Mouse (Mus musculus) gastrocnemius, postnatal 36 days (tissue): ENCODE data around the gene Slc13a3. TPM values are rescaled to one million over a fixed set of nuclear protein-coding genes. Genes with fewer than 3 reads are reported as not detected.

Source experiments
- DNase-seq, 2 experiments: peaks; one replicate each; pipeline ENCODE4 v3.0.0; 2022
- intact Hi-C: fragments of 180-260 bp; cut with DNase I; formaldehyde crosslinking; loops from one replicate; pipeline ENCODE4 v1.15.1; 2025
- total RNA-seq, 2 experiments: library from RNA; stranded (reverse); gene quantifications; 2 replicates each; pipeline ENCODE4 v1.2.3; 2021

Gene Slc13a3
- total RNA-seq, 2 experiments from 2014 or later = 0.27 TPM; not detected in 1

DNA sequence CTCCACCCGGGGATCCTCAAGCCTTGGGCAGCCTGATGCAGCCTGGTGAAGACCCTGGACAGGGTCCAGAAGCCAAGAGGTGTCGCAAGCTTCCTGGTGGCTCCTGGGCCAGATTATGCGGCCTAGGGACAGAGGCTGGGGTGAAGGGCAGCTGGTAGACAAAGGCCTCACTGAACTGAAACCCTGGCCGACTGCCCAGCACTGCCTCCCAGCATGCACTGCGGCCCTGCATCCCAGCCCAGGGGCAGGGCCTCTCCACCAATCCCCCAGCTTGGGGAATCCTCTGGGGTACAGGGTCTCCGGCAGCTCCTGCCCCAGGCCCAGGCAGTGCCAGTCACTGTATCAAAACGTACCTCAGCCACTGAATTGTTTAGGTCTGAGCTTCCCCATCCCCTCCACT, 55.7 kb downstream of the Slc13a3 start:
- DNase-seq = no peak

GRCm38 (mm10) chr2:165415795-165416194, 57.2 kb downstream of the Slc13a3 start:
- DNase-seq = no peak
- intact Hi-C loops = no loop called here

More for the DNA sequence above, 55.7 kb downstream of the Slc13a3 start:
- intact Hi-C loops = no loop called here

GRCm38 (mm10) chr2:165415141-165415721, 57.8 kb downstream of the Slc13a3 start:
- no peak for DNase-seq
- intact Hi-C loops = no loop called here

- intact Hi-C loops = no loop called here
Measured at GRCm38 (mm10) chr2:165414321-165414720, 58.7 kb downstream of the Slc13a3 start.

DNA sequence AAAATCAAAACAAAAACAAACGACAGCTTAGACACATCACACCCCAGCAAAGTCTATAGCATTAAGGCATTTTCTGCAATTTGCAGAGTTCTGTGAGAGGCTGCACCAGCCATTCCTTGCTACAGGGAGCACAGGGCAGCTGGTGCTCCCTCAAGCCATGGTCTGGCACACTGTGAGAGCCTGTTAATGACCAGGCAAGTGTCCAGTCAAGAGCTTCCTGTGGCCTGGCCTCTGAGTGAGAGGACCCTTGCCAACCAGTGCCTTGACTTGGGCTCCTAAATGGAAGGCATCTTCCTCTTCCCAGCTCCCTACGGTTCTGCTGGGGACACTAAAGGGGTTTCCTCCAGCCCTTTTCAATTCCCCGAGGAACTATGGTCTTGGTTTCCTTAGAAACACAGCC, 59.1 kb downstream of the Slc13a3 start:
- no peak for DNase-seq
- intact Hi-C loops = no loop called here

More at GRCm38 (mm10) chr2:165414321-165414720, 58.7 kb downstream of the Slc13a3 start:
- no peak for DNase-seq

DNA sequence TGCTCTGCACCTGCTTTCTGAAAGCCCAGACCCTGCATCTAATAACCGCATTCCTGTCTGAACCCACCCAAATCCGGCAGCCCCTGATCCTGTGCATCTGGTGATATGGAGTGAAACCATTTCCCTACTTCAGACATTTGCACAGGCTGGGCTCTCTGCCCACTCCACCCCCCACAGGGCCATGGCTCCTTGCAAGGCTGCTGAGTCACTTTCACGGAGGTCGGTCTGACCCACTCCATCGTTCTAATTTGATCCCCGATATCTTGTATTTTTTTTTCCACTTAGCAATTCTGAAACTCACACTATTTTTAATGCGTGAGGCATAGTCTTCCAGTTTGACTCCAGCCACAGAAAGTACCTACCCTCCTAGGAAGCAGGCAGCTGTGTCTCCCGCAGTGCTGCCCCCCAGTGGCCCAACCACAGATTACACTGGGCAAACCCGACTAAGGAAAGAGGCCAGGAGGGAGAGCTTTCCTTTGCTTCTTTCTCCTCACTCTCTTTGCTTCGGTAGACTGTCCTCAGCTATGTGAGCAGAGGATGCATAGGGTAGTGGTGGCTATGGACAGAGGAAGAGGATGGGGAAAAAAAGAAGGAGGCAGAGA, 65.2 kb downstream of the Slc13a3 start:
- intact Hi-C loops = loop anchor here (2.0 kb wide), 1 partner anchor 15 kb away; no protein-coding TSS in a partner anchor
- peak; percentile 70 to 81 for DNase-seq

GRCm38 (mm10) chr2:165405351-165405750, 67.7 kb downstream of the Slc13a3 start:
- intact Hi-C loops = no loop called here
- DNase-seq = no peak

- intact Hi-C loops = no loop called here
- DNase-seq = no peak
Measured at GRCm38 (mm10) chr2:165404951-165405350, 68.1 kb downstream of the Slc13a3 start.

DNA sequence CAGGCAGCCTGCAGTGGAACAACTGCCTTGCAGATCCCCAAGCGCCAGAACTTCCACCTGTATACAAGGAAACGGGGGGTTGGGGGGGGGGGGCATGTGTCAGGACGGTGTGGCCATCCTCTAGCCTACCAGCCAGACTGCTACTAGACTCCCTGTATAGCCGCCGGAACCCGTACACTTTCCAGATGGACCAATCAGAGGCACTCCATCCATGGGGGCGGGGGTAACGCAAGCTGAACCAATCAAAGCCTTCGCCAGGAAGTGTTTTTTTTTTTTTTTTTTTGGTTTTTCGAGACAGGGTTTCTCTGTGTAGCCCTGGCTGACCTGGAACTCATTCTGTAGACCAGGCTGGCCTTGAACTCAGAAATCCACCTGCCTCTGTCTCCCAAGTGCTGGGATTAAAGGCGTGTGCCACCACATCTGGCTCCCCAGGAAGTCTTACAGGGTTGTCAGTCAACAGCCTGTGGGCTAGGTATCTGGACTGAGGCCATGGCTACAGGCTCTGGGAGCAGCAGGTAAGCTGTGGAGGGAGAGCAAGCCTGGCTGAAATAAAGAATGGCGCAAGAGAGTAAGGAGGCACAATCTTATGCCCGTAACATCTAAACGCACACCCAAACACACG, 74.8 kb downstream of the Slc13a3 start:
- intact Hi-C loops = no loop called here
- no peak for DNase-seq

- intact Hi-C loops = no loop called here
- DNase-seq = peak; percentile 48 to 53
Measured at GRCm38 (mm10) chr2:165397502-165398163, 75.4 kb downstream of the Slc13a3 start.

- peak in 1 of 2 experiments; percentile 21 for DNase-seq
- intact Hi-C loops = no loop called here
Measured at GRCm38 (mm10) chr2:165396831-165397501, 76.1 kb downstream of the Slc13a3 start.

GRCm38 (mm10) chr2:165392156-165392555, 80.9 kb downstream of the Slc13a3 start:
- intact Hi-C loops = loop anchor here (2.0 kb wide), 1 partner anchor 17 kb away; no protein-coding TSS in a partner anchor

GRCm38 (mm10) chr2:165391561-165391960, 81.5 kb downstream of the Slc13a3 start:
- DNase-seq = peak; percentile 33 to 40
- intact Hi-C loops = loop anchor here (1.0 kb wide), 1 partner anchor 93 kb away; no protein-coding TSS in a partner anchor

More at GRCm38 (mm10) chr2:165392156-165392555, 80.9 kb downstream of the Slc13a3 start:
- DNase-seq = no peak

DNA sequence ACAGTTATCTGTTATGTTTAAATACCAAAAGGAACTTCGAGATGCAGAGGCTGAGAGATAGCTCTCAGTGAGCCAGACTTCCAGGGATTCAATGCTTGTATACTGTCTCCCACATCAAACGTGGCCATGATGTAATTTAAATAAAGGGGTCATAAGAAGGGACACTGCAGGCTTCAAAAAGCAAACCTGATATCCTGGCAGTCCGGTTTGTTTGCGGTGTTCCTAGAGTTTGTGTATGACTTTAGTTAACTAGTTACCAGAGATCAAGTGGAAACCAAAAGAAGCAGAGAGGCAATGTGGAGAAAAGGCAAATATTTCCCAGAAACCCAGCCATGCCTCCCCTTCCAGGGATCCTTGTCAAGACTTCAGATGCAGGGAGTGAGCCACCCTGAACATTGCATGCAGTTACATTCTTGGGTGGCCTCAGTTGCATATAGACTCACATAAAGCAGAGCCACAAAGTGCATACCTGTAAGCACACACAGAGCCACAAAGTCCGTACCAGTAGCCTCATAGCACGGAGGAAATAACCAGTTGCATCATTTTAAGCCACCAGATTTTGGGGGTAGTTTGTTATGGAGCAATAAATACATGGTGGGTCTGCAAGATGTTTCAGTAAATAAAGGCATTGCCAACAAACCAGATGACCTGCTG, 83.6 kb downstream of the Slc13a3 start:
- intact Hi-C loops = no loop called here
- no peak for DNase-seq

- DNase-seq = peak; percentile 91 to 95
- intact Hi-C loops = no loop called here
Measured at GRCm38 (mm10) chr2:165387844-165388495, 85.1 kb downstream of the Slc13a3 start, which contains the start of gene Zfp334. TSS of gene Zfp334 (minus strand) at chr2:165388259.

- no peak for DNase-seq
- intact Hi-C loops = no loop called here
Measured at GRCm38 (mm10) chr2:165387370-165387769, 85.7 kb downstream of the Slc13a3 start.

DNA sequence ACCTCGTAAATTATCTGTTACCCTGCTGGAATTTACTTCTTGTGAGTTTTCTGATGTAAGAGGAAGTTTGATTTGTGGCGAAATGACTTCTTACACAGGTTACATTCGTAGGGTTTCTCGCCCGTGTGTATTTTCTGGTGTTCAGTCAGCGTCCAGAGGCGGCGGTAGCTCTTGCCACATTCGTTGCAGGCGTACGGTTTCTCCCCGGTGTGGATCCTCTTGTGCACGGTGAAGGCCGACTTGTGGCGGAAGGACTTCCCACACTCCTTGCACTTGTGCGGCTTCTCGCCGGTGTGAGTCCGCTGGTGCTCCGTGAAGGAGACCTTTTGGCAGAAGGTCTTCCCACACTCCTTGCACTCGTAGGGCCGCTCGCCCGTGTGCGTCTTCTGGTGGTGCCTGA, 93.0 kb downstream of the Slc13a3 start:
- intact Hi-C loops = no loop called here

GRCm38 (mm10) chr2:165376001-165376400, 97.0 kb downstream of the Slc13a3 start:
- DNase-seq = no peak
- intact Hi-C loops = no loop called here

More for the DNA sequence above, 93.0 kb downstream of the Slc13a3 start:
- no peak for DNase-seq

DNA sequence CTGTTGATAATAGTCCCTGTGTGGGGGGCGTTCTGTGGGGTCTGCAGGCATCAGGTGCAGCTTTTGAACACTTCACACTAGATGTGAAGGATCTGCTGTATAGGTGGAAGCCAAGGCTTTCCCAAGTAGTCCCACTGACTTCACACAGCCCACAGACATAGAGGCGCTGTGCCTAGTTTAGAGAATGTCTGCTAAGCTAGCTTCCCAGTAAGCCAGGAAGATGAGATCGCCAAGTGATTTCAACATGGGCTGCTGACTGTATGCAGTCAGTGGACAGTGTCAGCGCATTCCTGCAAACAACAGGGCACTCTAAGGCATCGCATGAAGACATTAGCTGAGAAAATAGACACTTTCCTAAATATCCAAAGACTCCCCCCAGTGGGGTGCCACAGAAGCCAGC, 97.6 kb downstream of the Slc13a3 start:
- DNase-seq = no peak
- intact Hi-C loops = no loop called here
